Mouse (Mus musculus): ENCODE results near the gene Casp14. TPM values are rescaled to one million over a fixed set of nuclear protein-coding genes. Genes with fewer than 3 reads are reported as not detected.

The Casp14 gene
- not detected in 2 replicates for polyA plus RNA-seq (2012; rRNA removed)

GRCm38 (mm10) chr10:78718056-78718455 lies at the start of gene Casp14:
Gene Casp14, minus strand, starts transcription at chr10:78718294.

GRCm38 (mm10) chr10:78752452-78753191 lies 34.5 kb upstream of the Casp14 start, which contains the start of gene Ccdc105:
Gene Ccdc105, minus strand, starts transcription at chr10:78753065.

Other genes starting within 250 kb of the Casp14 start
- not detected in 2 replicates for gene Olfr1358, start 200.9 kb downstream of the Casp14 start, polyA plus RNA-seq (2012; rRNA removed)
- 52.0 and 57.1 TPM in 2 replicates for gene Ilvbl, start 143.9 kb downstream of the Casp14 start, polyA plus RNA-seq (2012; rRNA removed)
- 4.5 and 5.3 TPM in 2 replicates for gene Syde1, start 126.3 kb downstream of the Casp14 start, polyA plus RNA-seq (2012; rRNA removed)
- gene Olfr1357, start 100.2 kb downstream of the Casp14 start, polyA plus RNA-seq (2012; rRNA removed): not detected in 2 replicates
- gene Ccdc105, start 34.8 kb upstream of the Casp14 start, polyA plus RNA-seq (2012; rRNA removed): 0.04 and 0.05 TPM in 2 replicates
- 28.6 and 31.3 TPM in 2 replicates for gene Slc1a6, start 62.2 kb upstream of the Casp14 start, polyA plus RNA-seq (2012; rRNA removed)
- not detected in 2 replicates for gene Olfr1356, start 133.9 kb upstream of the Casp14 start, polyA plus RNA-seq (2012; rRNA removed)
- gene Olfr1355, start 157.2 kb upstream of the Casp14 start, polyA plus RNA-seq (2012; rRNA removed): not detected in 2 replicates
- not detected in 2 replicates for gene Olfr1354, start 194.9 kb upstream of the Casp14 start, polyA plus RNA-seq (2012; rRNA removed)
- gene Olfr8, start 232.3 kb upstream of the Casp14 start, polyA plus RNA-seq (2012; rRNA removed): not detected in 2 replicates
- not detected in 2 replicates for gene Olfr1353, start 245.0 kb upstream of the Casp14 start, polyA plus RNA-seq (2012; rRNA removed)

Measured in central nervous system, embryonic 18 days (tissue).